Mouse (Mus musculus): ENCODE measurements at regions not wholly inside any gene's neighbourhood (a gene's known extent, or its start where the extent isn't known, plus 50 kb on each side); places are given as distances from the start of the nearest gene placed in this dataset.
"Not testable (repeated sequence)": the region's sequence is repeated elsewhere in the genome, so short reads cannot be mapped to it uniquely, and the experiment has no call there.

DNA sequence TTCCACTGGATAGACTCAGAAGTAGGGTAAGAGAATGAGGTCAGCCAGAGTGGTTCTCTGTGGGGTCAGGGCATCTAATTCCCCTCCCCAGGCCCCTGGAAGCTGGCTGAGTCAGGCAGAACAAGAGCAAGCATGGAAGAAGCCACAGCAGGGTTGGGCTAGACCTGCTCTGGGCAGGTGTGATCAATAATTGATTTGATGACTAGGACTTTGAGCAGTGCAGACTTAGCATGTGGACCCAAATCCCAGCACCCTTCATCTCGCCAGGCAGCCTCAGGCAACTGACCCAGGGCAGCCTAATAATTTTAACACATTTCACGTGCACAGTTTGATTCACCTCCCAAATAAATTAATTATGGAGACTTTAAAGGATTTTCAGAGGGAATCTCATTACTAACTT lies 67.2 kb downstream of the Qdpr start:
- TF ChIP-seq POLR2A (IDR thresholded peaks at IDR 0.05; ENCODE audit: borderline replicate concordance, low read depth, low read length) = no peak
- no peak for TF ChIP-seq CTCF (IDR thresholded peaks at IDR 0.05; ENCODE audit: low read depth, low read length)
- Histone ChIP-seq H3K4me1 (ENCODE audit: control insufficient read depth, insufficient read depth, low read length) (peaks cover 10% of the 10 kb centered on the region), H3K4me3 (ENCODE audit: insufficient read depth, low read length) (no peak overlapping the region), H3K27ac (ENCODE audit: insufficient read depth, low read depth, low read length) (no peak overlapping the region)

- no peaks in the 10 kb centered on the region for H3K4me1 ChIP-seq (ENCODE audit: control insufficient read depth, insufficient read depth, low read length)
- no peak overlapping the region for H3K4me3 ChIP-seq (ENCODE audit: insufficient read depth, low read length)
- TF ChIP-seq CTCF (IDR thresholded peaks at IDR 0.05; ENCODE audit: low read depth, low read length) = no peak
- no peak for TF ChIP-seq POLR2A (IDR thresholded peaks at IDR 0.05; ENCODE audit: borderline replicate concordance, low read depth, low read length)
- H3K27ac ChIP-seq (ENCODE audit: insufficient read depth, low read depth, low read length) = no peak overlapping the region
These were observed 71.5 kb downstream of the Qdpr start for GRCm38 (mm10) chr5:45378486-45378885.

GRCm38 (mm10) chr5:45373069-45373468 lies 77.0 kb downstream of the Qdpr start:
- Histone ChIP-seq H3K4me3 (ENCODE audit: insufficient read depth, low read length) (no peak overlapping the region), H3K4me1 (ENCODE audit: control insufficient read depth, insufficient read depth, low read length) (0 out of 2 replicates have a peak, but pooled peaks cover 3% of the 10 kb centered on the region), H3K27ac (ENCODE audit: insufficient read depth, low read depth, low read length) (no peak overlapping the region)
- no peak for TF ChIP-seq CTCF (IDR thresholded peaks at IDR 0.05; ENCODE audit: low read depth, low read length)
- TF ChIP-seq POLR2A (IDR thresholded peaks at IDR 0.05; ENCODE audit: borderline replicate concordance, low read depth, low read length) = no peak

GRCm38 (mm10) chr5:45368451-45368850 lies 81.6 kb downstream of the Qdpr start:
- Histone ChIP-seq H3K4me1 (ENCODE audit: control insufficient read depth, insufficient read depth, low read length) (0 out of 2 replicates have a peak, but pooled peaks cover 3% of the 10 kb centered on the region), H3K4me3 (ENCODE audit: insufficient read depth, low read length) (no peak overlapping the region), H3K27ac (ENCODE audit: insufficient read depth, low read depth, low read length) (no peak overlapping the region)
- TF ChIP-seq POLR2A (IDR thresholded peaks at IDR 0.05; ENCODE audit: borderline replicate concordance, low read depth, low read length) (no peak), CTCF (IDR thresholded peaks at IDR 0.05; ENCODE audit: low read depth, low read length) (no peak)

GRCm38 (mm10) chr5:45360189-45360588 lies 89.8 kb downstream of the Qdpr start:
- H3K27ac ChIP-seq (ENCODE audit: insufficient read depth, low read depth, low read length) = no peak overlapping the region
- no peak overlapping the region for H3K4me3 ChIP-seq (ENCODE audit: insufficient read depth, low read length)
- no peaks in the 10 kb centered on the region for H3K4me1 ChIP-seq (ENCODE audit: control insufficient read depth, insufficient read depth, low read length)
- TF ChIP-seq CTCF (IDR thresholded peaks at IDR 0.05; ENCODE audit: low read depth, low read length) (no peak), POLR2A (IDR thresholded peaks at IDR 0.05; ENCODE audit: borderline replicate concordance, low read depth, low read length) (no peak)

- H3K4me3 ChIP-seq (ENCODE audit: insufficient read depth, low read length) = no peak overlapping the region
- H3K4me1 ChIP-seq (ENCODE audit: control insufficient read depth, insufficient read depth, low read length) = peaks cover 3% of the 10 kb centered on the region
- TF ChIP-seq POLR2A (IDR thresholded peaks at IDR 0.05; ENCODE audit: borderline replicate concordance, low read depth, low read length) (no peak), CTCF (IDR thresholded peaks at IDR 0.05; ENCODE audit: low read depth, low read length) (no peak)
- no peak overlapping the region for H3K27ac ChIP-seq (ENCODE audit: insufficient read depth, low read depth, low read length)
These were observed 109.6 kb downstream of the Qdpr start for GRCm38 (mm10) chr5:45340411-45340810.

DNA sequence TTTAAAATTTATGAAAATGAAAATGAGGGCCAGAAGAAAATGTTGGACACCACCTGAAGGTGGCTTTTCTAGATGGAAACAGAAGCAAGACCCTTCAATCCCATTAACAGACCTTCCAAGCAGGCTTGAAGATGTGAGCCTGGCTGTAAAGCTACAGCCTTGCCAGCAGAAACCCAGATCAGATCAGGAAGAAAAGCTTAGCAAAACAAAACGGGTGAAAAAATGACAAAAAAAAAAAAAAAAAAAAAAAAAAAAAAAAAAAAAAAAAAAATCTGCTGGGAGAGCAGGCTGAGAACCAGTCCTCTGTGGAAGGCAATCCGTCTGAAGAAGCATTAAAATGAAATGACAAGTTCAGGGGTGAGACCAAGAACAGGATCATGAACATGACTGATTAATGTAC lies 113.2 kb downstream of the Qdpr start:
- TF ChIP-seq POLR2A (IDR thresholded peaks at IDR 0.05; ENCODE audit: borderline replicate concordance, low read depth, low read length) = no peak
- no peak for TF ChIP-seq CTCF (IDR thresholded peaks at IDR 0.05; ENCODE audit: low read depth, low read length)
- Histone ChIP-seq H3K27ac (ENCODE audit: insufficient read depth, low read depth, low read length) (no peak overlapping the region), H3K4me3 (ENCODE audit: insufficient read depth, low read length) (no peak overlapping the region), H3K4me1 (ENCODE audit: control insufficient read depth, insufficient read depth, low read length) (peaks cover 3% of the 10 kb centered on the region)

GRCm38 (mm10) chr5:45324468-45324867 lies 125.6 kb downstream of the Qdpr start:
- H3K4me1 ChIP-seq (ENCODE audit: control insufficient read depth, insufficient read depth, low read length) = not testable (repeated sequence)

DNA sequence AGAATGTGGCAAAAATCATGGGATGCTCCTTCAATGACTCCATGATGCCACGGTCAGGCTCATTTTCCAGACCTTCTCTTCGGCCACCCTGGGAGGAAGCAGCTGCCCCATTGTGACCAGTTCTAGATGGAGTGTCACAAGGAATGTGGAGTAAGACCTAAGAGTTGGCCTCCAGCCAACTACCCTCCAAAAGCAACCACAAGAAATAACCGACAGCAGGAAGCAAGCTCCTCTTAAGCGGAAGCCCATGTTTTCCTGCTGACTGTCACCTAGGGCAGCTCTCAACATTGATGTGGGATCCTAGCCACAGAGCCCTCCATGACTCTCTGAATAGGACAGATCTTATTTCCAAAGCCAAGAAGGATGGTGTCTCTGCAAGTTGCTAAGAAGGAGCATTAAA lies 126.5 kb downstream of the Qdpr start:
- Histone ChIP-seq H3K4me1 (ENCODE audit: control insufficient read depth, insufficient read depth, low read length) (peaks cover 3% of the 10 kb centered on the region; the same call in 1 of the 2 replicates), H3K4me3 (ENCODE audit: insufficient read depth, low read length) (no peak overlapping the region), H3K27ac (ENCODE audit: insufficient read depth, low read depth, low read length) (no peak overlapping the region)
- TF ChIP-seq POLR2A (IDR thresholded peaks at IDR 0.05; ENCODE audit: borderline replicate concordance, low read depth, low read length) (no peak), CTCF (IDR thresholded peaks at IDR 0.05; ENCODE audit: low read depth, low read length) (no peak)

More at GRCm38 (mm10) chr5:45324468-45324867, 125.6 kb downstream of the Qdpr start:
- not testable (repeated sequence) for H3K27ac ChIP-seq (ENCODE audit: insufficient read depth, low read depth, low read length); H3K4me3 ChIP-seq (ENCODE audit: insufficient read depth, low read length)

DNA sequence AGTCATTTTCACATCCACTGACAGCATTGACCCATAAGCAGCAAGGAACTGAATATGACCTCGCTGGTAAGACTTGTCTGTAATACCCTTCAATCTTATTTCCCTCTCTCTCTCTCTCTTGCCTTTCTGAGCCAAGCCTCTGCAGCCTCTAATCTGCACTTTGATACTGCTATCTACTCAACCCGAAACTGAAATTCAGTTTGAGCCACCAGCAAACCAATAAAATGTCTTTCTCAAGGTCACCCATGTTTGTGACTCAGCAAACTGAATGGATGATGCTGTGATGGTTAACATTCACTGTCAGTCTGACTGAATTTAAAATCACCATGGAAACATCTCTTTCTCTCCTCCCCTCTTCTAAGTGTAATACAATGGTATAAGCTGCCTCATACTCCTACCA lies 132.0 kb downstream of the Qdpr start:
- Histone ChIP-seq H3K4me3 (ENCODE audit: insufficient read depth, low read length) (no peak overlapping the region), H3K27ac (ENCODE audit: insufficient read depth, low read depth, low read length) (no peak overlapping the region), H3K4me1 (ENCODE audit: control insufficient read depth, insufficient read depth, low read length) (no peaks in the 10 kb centered on the region)
- no peak for TF ChIP-seq POLR2A (IDR thresholded peaks at IDR 0.05; ENCODE audit: borderline replicate concordance, low read depth, low read length)
- TF ChIP-seq CTCF (IDR thresholded peaks at IDR 0.05; ENCODE audit: low read depth, low read length) = no peak

- 0 out of 2 replicates have a peak, but pooled peaks cover 3% of the 10 kb centered on the region for H3K4me1 ChIP-seq (ENCODE audit: control insufficient read depth, insufficient read depth, low read length)
- H3K27ac ChIP-seq (ENCODE audit: insufficient read depth, low read depth, low read length) = no peak overlapping the region
- TF ChIP-seq CTCF (IDR thresholded peaks at IDR 0.05; ENCODE audit: low read depth, low read length) = no peak
- TF ChIP-seq POLR2A (IDR thresholded peaks at IDR 0.05; ENCODE audit: borderline replicate concordance, low read depth, low read length) = no peak
- no peak overlapping the region for H3K4me3 ChIP-seq (ENCODE audit: insufficient read depth, low read length)
These were observed 148.9 kb downstream of the Qdpr start for GRCm38 (mm10) chr5:45301120-45301519.
